ENCODE assay signal across 18 mouse cellular contexts in the genomic region with DNA sequence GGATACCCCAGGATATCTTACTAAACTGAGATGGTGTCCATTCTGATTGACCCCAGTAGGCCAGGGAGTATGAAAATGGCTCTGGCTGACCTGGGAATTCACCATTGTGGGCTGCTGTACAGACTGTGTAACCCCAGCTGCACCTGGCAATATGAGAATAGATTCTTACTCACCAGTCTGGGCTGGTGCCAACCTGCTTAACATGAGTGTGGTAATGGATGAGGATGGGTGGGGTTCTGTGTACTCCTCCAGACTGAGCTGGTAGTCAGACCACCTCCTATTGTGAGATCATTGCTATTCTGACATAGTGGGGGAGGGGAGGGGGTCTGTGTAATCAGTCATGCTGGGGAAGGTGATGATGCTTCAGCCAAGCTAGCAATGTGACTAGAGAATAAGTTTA. TPM values are rescaled to one million over a fixed set of nuclear protein-coding genes. Genes with fewer than 3 reads are reported as not detected.
"Had no signal": no experiment of that assay in that cellular context is flagged by ENCODE, and none has a peak within 500 bp of the region (broad histone marks: within the 10 kb centered on the region; RNA-seq: fewer than 3 reads in every experiment).

A gene (minus strand): TSS at position 219 of the 400 bp plus-strand sequence.

RNA-seq across cellular contexts. Expression of the gene that starts here (rescaled TPM):
- total RNA-seq: megakaryocyte progenitor cell, adult 5-6 weeks; midbrain, postnatal 0 days; monocyte, adult 5-6 weeks; neutrophil, adult 5-6 weeks had no signal
- polyA plus RNA-seq: liver, postnatal 0 days; lung, adult 2 months; lung, embryonic 15.5 days; lung, postnatal 0 days; macrophage; midbrain, embryonic 11.5 days; midbrain, embryonic 13.5 days; midbrain, embryonic 15.5 days; midbrain, postnatal 0 days; neural tube, embryonic 12.5 days; neural tube, embryonic 14.5 days; spleen, adult 2 months; stomach, embryonic 15.5 days; thymus, adult 2 months; urinary bladder, adult 2 months had no signal
